Mouse (Mus musculus): ENCODE results near the gene L3mbtl3. TPM values are rescaled to one million over a fixed set of nuclear protein-coding genes. Genes with fewer than 3 reads are reported as not detected.

L3mbtl3 gene
- polyA plus RNA-seq, 1 experiment from 2014 or later: 11.6 TPM

DNA sequence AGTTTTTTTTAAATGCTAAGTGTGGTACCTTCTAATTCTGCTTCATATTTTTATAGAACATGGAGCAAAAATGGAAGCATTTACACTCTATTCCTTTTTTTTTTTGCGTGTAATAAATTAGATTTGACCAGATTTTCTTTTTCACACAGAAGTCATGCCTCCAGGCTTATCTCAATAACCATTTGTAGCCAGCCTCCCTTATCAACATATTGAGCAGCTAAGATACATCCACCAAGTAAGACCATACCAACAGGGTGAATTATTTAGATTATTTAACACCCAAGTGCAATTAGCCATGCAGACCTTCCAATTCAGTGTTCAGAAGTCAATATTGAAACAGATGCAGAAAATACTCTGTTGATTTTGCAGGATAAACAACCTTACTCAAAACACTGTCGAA is 10.8 kb downstream of the L3mbtl3 start:
- H3K9me3 ChIP-seq: no peaks in the 10 kb centered on the region
- no peaks in the 10 kb centered on the region for H3K4me1 ChIP-seq
- H3K36me3 ChIP-seq: no peaks in the 10 kb centered on the region
- no peak overlapping the region for H3K4me2 ChIP-seq
- no peak for ATAC-seq (ENCODE audit: insufficient read depth, low FRiP score, low read depth)
- no peaks in the 10 kb centered on the region for H3K27me3 ChIP-seq (replicated peaks)
- no peak overlapping the region for H3K27ac ChIP-seq
- WGBS: 69% methylated on average over 2 of the region's 2 CpGs
- H3K9ac ChIP-seq: no peak overlapping the region
- no peak overlapping the region for H3K4me3 ChIP-seq (replicated peaks)

DNA sequence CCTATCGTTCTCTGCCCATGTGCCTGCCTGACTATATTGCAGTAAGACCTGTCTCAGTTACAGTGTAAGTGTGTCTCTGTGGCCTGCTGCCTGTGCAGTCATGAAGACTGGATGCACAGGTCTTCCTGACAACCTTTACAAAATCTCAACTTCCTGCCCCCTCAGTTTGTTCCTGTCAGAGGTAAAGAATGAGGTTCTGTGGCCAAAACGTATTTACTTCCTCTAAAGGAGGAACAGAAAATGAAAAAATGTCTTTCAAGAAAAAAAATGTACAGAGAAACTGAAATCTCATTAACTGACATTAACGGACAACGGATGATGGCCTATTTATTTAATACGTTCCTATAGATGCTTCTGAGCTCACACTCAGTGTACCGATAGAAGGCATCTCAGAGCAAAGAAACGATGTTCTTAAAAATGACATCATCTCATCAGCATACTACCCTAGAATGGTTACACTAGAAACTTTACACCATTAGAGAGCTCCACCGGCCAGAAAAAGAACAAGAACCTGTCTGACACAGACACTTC is 11.4 kb downstream of the L3mbtl3 start:
- H3K27ac ChIP-seq: no peak overlapping the region
- H3K9me3 ChIP-seq: no peaks in the 10 kb centered on the region
- H3K27me3 ChIP-seq (replicated peaks): no peaks in the 10 kb centered on the region
- H3K9ac ChIP-seq: no peak overlapping the region
- H3K4me1 ChIP-seq: no peaks in the 10 kb centered on the region
- H3K36me3 ChIP-seq: no peaks in the 10 kb centered on the region
- H3K4me2 ChIP-seq: no peak overlapping the region
- ATAC-seq (ENCODE audit: insufficient read depth, low FRiP score, low read depth): no peak
- H3K4me3 ChIP-seq (replicated peaks): no peak overlapping the region
- 69% methylated on average over 8 of the region's 8 CpGs for WGBS

DNA sequence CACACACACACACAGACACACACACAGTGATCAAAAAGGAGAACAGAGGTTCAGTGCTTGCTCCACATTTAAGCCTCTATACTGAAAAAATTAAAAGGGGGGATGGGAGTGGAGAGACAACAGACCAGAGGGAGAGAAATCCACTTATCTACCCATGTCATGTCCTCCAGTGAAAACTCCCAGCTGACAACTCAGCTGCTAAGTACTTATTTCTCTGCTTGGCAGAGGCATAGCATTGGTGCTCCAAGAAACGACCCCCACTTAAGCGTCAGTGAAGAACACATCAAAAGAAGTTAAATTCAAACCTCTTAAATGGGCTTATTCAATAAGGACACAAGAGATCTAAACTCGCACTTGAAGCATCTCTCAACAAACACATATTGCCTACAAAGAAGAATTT is 12.2 kb downstream of the L3mbtl3 start:
- Histone ChIP-seq H3K27me3 (replicated peaks) (no peaks in the 10 kb centered on the region), H3K9ac (no peak overlapping the region), H3K4me3 (replicated peaks) (no peak overlapping the region), H3K36me3 (no peaks in the 10 kb centered on the region), H3K9me3 (no peaks in the 10 kb centered on the region), H3K27ac (no peak overlapping the region), H3K4me1 (no peaks in the 10 kb centered on the region), H3K4me2 (no peak overlapping the region)
- no peak for ATAC-seq (ENCODE audit: insufficient read depth, low FRiP score, low read depth)
- 56% methylated on average over 3 of the region's 3 CpGs for WGBS

DNA sequence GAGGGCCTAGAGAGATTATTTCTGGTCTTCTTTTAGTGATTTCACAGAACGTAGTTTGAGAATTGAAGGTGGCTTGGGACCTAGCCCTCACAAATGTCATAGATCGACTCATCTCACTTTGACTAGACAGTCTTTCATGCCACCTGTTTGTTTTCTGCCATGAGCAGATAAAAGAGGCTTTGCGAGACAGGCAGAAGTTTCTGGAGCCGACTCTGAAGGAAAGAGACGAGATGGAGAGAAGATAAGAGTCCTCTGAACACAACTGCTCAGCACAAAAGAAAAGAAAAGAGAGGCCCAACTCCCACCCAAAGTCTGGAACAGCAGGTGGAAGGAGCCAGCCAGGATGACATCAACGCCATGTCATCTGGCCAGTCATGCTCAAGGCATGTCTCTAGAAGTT is 17.0 kb downstream of the L3mbtl3 start:
- ATAC-seq (ENCODE audit: insufficient read depth, low FRiP score, low read depth): no peak
- no peak overlapping the region for H3K4me2 ChIP-seq
- H3K9ac ChIP-seq: no peak overlapping the region
- no peaks in the 10 kb centered on the region for H3K9me3 ChIP-seq
- no peaks in the 10 kb centered on the region for H3K27me3 ChIP-seq (replicated peaks)
- 77% methylated on average over 6 of the region's 6 CpGs for WGBS
- no peaks in the 10 kb centered on the region for H3K4me1 ChIP-seq
- H3K27ac ChIP-seq: no peak overlapping the region
- H3K36me3 ChIP-seq: peaks cover 3% of the 10 kb centered on the region; the same call in 1 of the 2 replicates
- H3K4me3 ChIP-seq (replicated peaks): no peak overlapping the region

DNA sequence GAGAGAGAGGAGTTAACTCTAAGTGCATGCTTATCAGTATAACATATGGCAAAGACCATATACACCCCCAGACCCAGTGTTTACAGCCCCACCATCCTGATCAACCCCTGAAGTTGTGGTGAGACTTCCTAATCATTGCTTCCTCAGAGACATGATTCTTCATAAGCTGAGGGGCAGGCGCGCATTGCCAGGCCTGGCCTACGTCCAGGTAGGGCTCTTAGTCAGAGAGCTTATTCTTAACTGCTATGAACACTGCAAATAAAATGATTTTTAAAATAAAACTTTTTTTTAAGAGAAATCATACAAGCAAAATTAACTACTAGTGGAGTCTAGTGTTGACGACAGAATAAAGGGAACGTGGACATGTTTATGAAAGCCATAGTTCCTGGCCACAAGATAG is 17.5 kb downstream of the L3mbtl3 start:
- no peak overlapping the region for H3K9ac ChIP-seq
- no peak overlapping the region for H3K4me2 ChIP-seq
- H3K27ac ChIP-seq: no peak overlapping the region
- ATAC-seq (ENCODE audit: insufficient read depth, low FRiP score, low read depth): no peak
- peaks cover 3% of the 10 kb centered on the region; the same call in 1 of the 2 replicates for H3K36me3 ChIP-seq
- 90% methylated on average over 5 of the region's 5 CpGs for WGBS
- H3K27me3 ChIP-seq (replicated peaks): no peaks in the 10 kb centered on the region
- no peaks in the 10 kb centered on the region for H3K4me1 ChIP-seq
- no peaks in the 10 kb centered on the region for H3K9me3 ChIP-seq
- no peak overlapping the region for H3K4me3 ChIP-seq (replicated peaks)

- Histone ChIP-seq H3K4me2 (no peak overlapping the region), H3K4me3 (replicated peaks) (no peak overlapping the region), H3K9ac (no peak overlapping the region), H3K9me3 (no peaks in the 10 kb centered on the region), H3K4me1 (no peaks in the 10 kb centered on the region), H3K27me3 (replicated peaks) (no peaks in the 10 kb centered on the region), H3K27ac (no peak overlapping the region), H3K36me3 (peaks cover 3% of the 10 kb centered on the region; the same call in 1 of the 2 replicates)
- ATAC-seq (ENCODE audit: insufficient read depth, low FRiP score, low read depth): no peak
- 70% methylated on average over 4 of the region's 4 CpGs for WGBS
These were observed 22.0 kb downstream of the L3mbtl3 start for GRCm38 (mm10) chr10:26353781-26354180.

GRCm38 (mm10) chr10:26351129-26351738 is 24.5 kb downstream of the L3mbtl3 start:
- H3K9ac ChIP-seq: no peak overlapping the region
- no peak overlapping the region for H3K4me2 ChIP-seq
- no peaks in the 10 kb centered on the region for H3K4me1 ChIP-seq
- H3K27ac ChIP-seq: no peak overlapping the region
- no peak overlapping the region for H3K4me3 ChIP-seq (replicated peaks)
- peaks cover 3% of the 10 kb centered on the region; the same call in 1 of the 2 replicates for H3K36me3 ChIP-seq
- 86% methylated on average over 7 of the region's 7 CpGs for WGBS
- H3K27me3 ChIP-seq (replicated peaks): no peaks in the 10 kb centered on the region
- ATAC-seq (ENCODE audit: insufficient read depth, low FRiP score, low read depth): peak; percentile 18; the same call in 1 of the 2 replicates
- H3K9me3 ChIP-seq: no peaks in the 10 kb centered on the region

DNA sequence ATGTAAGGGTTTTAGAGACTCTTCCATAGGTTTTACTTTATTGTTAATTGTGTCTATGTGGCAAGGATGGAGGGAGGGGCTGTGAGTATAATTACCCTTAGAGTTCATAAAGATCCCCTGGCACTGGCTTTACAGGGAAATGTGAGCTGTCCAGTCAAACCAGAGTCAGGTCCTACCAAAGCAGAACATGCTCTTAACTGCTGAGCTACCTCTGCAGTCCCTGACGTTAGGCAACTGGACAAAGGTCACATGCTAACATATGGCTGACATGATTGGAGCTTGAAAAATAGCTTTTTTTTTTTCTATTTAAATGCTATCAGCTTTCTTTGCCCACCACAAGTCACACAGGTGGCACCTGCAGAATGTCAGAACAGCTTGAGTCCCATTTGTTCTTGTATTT is 25.6 kb downstream of the L3mbtl3 start:
- no peak for ATAC-seq (ENCODE audit: insufficient read depth, low FRiP score, low read depth)
- Histone ChIP-seq H3K4me3 (replicated peaks) (no peak overlapping the region), H3K9me3 (no peaks in the 10 kb centered on the region), H3K27me3 (replicated peaks) (no peaks in the 10 kb centered on the region), H3K9ac (no peak overlapping the region), H3K4me1 (no peaks in the 10 kb centered on the region), H3K4me2 (no peak overlapping the region), H3K36me3 (no peaks in the 10 kb centered on the region), H3K27ac (no peak overlapping the region)
- WGBS: 40% methylated on average over 1 of the region's 1 CpGs

- H3K4me2 ChIP-seq: no peak overlapping the region
- no peaks in the 10 kb centered on the region for H3K27me3 ChIP-seq (replicated peaks)
- ATAC-seq (ENCODE audit: insufficient read depth, low FRiP score, low read depth): no peak
- no peaks in the 10 kb centered on the region for H3K4me1 ChIP-seq
- no peak overlapping the region for H3K4me3 ChIP-seq (replicated peaks)
- H3K27ac ChIP-seq: no peak overlapping the region
- H3K9ac ChIP-seq: no peak overlapping the region
- no peaks in the 10 kb centered on the region for H3K36me3 ChIP-seq
- H3K9me3 ChIP-seq: no peaks in the 10 kb centered on the region
- 60% methylated on average over 7 of the region's 7 CpGs for WGBS
These were observed 28.2 kb downstream of the L3mbtl3 start for GRCm38 (mm10) chr10:26347614-26348013.

DNA sequence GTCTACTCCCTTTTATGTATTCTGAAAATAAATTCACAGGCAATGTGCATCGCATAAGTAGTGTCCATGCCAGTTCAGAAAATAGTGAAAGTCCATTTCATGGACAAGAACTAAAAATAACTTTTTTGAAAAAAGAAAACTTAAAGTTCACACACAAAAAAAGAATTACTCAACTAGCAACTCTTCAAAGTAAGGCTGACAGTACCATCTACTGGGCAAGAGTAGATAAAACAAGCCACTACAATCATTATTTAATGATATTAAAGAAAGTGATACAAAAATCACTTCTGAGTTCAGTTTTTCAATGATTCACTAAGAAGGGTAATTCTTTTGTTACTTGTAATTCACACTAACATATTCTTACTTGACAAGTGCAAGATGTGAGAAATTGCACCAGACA is 29.9 kb downstream of the L3mbtl3 start:
- H3K4me3 ChIP-seq (replicated peaks): no peak overlapping the region
- no peak overlapping the region for H3K4me2 ChIP-seq
- no peaks in the 10 kb centered on the region for H3K4me1 ChIP-seq
- no peak overlapping the region for H3K27ac ChIP-seq
- WGBS: 84% methylated on average over 1 of the region's 1 CpGs
- no peaks in the 10 kb centered on the region for H3K27me3 ChIP-seq (replicated peaks)
- ATAC-seq (ENCODE audit: insufficient read depth, low FRiP score, low read depth): no peak
- H3K9ac ChIP-seq: no peak overlapping the region
- H3K9me3 ChIP-seq: no peaks in the 10 kb centered on the region
- H3K36me3 ChIP-seq: peaks cover 7% of the 10 kb centered on the region; the same call in 1 of the 2 replicates

GRCm38 (mm10) chr10:26337896-26338503 is 37.8 kb downstream of the L3mbtl3 start:
- no peak overlapping the region for H3K4me3 ChIP-seq (replicated peaks)
- ATAC-seq (ENCODE audit: insufficient read depth, low FRiP score, low read depth): no peak

GRCm38 (mm10) chr10:26333966-26334365 is 41.8 kb downstream of the L3mbtl3 start:
- 63% methylated on average over 5 of the region's 5 CpGs for WGBS
- H3K4me3 ChIP-seq (replicated peaks): no peak overlapping the region
- no peak for ATAC-seq (ENCODE audit: insufficient read depth, low FRiP score, low read depth)

More at GRCm38 (mm10) chr10:26337896-26338503, 37.8 kb downstream of the L3mbtl3 start:
- Histone ChIP-seq H3K4me1 (no peaks in the 10 kb centered on the region), H3K27me3 (replicated peaks) (no peaks in the 10 kb centered on the region), H3K36me3 (peaks cover 46% of the 10 kb centered on the region), H3K4me2 (no peak overlapping the region), H3K9ac (no peak overlapping the region), H3K9me3 (no peaks in the 10 kb centered on the region), H3K27ac (no peak overlapping the region)
- 90% methylated on average over 23 of the region's 23 CpGs for WGBS

More at GRCm38 (mm10) chr10:26333966-26334365, 41.8 kb downstream of the L3mbtl3 start:
- no peaks in the 10 kb centered on the region for H3K27me3 ChIP-seq (replicated peaks)
- no peaks in the 10 kb centered on the region for H3K4me1 ChIP-seq
- no peak overlapping the region for H3K27ac ChIP-seq
- H3K36me3 ChIP-seq: peaks cover 21% of the 10 kb centered on the region; the same call in 1 of the 2 replicates
- H3K9me3 ChIP-seq: no peaks in the 10 kb centered on the region
- no peak overlapping the region for H3K4me2 ChIP-seq
- no peak overlapping the region for H3K9ac ChIP-seq

Measured in stomach, embryonic 15.5 days (tissue).